Mouse (Mus musculus) fat pad, adult 2 months (tissue): Measurements from ENCODE around the gene Rnf113a2.

Source experiments
- DNase-seq: peaks from one replicate; pipeline ENCODE4 v3.0.0-alpha.2; 2011; ENCODE audit warnings: low read depth, low spot score; ENCODE audit errors: extremely low read depth

Gene Rnf113a2

DNA sequence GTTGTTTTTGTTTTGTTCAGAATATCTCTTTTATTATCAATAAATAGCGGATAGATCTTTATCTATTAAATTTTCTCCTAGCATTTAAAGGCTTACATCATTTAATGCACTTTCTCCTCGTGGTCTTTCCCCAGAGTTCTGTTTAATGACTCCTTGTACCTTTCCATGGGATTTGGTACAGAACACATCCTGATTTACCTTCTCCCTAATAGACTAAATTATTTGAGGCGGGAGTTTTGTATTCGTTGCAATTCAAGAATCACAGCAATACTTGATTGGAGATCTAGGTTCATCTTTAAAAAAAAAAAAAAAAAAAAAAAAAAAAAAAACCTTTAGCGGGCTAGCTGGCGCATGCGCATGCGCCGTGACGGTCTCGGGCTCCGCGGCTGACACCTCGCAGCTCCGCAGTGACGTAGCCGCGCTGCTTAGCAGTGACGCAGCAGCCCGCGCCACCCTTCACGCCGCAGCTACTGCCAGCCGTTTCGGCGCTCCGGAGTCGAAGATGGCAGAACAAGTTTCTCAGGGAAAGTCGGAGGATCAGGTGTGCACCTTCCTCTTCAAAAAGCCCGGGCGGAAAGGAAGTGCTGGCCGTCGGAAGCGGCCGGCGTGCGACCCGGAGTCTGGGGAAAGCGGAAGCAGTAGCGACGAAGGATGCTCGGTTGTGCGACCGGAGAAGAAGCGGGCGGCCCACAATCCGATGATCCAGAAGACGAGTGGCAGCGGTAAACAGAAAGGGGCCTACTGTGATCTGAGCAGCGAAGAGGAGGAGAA is at the start of gene Rnf113a2:
TSS of gene Rnf113a2 (plus strand) at position 363 of the 771 bp plus-strand sequence.
- DNase-seq = no peak

DNA sequence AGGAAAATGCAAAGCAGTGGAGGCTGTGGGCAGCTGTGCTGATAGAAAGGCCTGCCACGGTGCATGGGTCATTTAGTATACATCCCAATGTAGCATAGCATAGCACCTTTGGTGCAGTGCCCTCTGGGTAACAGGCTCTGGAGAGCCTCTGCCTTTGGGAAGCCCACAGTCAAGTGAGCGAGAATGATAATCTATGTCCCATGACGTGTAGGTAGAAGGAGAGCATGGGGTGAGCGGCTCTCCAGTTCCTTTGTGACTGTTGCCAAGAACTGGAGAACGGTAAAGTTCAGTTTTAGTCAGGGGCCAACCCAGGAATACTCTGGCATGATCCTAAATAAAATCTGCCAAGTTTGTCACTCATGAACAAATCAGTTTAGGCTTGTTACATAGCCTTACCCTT is 45.3 kb upstream of the Rnf113a2 start:
- no peak for DNase-seq

DNA sequence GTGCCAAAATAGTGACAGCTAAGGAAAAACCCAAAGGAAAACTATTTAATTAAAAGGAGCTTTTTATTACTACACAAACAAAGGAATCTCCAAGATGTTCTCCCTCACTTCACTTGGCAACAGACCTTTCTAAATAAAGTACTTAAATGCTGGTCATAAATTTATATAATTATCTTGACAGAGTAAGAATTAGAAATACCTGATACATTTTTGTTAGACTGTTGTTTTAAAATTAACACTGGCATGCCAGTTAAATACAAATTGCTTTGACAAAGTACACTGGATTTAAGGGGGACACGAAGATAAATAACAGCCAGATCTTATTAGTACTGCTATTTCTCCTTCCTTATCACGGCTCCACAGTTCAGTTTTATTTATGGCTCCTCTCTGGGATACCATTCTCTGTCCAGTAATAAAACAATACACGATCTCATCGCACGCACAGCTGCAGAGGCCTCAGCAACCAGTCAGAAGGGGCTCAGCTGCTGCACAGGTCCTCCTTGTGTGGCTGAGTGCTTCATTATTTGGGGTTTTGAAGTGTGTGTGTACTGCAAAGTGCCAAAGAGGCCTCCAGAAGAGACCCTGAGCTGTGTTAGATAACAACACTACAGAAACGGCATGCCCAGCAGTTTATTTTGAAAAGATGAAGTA is 43.0 kb upstream of the Rnf113a2 start:
- DNase-seq = no peak

DNA sequence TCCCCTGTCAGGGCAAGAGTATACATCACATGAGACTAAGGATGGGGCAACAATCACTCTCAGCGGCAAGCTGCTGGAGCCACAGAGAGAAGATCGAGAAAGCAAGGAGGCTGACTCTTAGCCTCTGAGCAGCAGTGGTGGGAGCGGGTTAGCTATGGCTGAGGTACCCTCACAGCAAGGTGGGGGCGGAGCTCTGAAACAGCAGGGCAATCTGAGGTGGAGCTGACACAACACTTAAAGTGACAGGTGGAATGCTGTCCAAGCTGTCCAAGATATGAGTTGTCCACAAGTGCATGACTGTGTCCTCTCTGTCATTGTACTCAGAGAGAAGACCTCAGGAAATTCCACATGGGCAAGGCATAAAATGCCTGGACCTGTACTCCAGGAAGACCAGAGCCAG is 34.6 kb upstream of the Rnf113a2 start:
- no peak for DNase-seq

DNA sequence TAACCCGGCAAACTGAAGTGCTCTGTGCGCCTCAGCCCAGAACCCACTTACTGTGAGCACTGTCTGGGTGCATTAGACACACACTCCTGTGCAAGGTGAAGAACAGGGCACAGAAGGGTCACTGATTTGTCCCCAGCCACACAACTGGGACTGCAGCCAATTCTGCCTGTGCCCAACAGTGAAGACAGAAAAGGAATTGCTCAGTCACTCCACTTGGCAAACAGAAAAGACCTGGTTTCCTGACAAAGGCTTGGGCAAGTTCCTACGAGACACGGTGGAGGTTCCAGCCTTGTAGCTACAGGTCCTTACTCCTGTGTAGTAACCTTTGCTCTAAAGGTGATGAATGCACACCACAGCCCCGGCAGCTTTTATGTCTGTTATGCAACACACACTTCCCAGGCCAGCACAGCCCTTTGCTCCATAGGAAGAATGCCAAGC is 32.3 kb upstream of the Rnf113a2 start:
- DNase-seq = peak; percentile 99

DNA sequence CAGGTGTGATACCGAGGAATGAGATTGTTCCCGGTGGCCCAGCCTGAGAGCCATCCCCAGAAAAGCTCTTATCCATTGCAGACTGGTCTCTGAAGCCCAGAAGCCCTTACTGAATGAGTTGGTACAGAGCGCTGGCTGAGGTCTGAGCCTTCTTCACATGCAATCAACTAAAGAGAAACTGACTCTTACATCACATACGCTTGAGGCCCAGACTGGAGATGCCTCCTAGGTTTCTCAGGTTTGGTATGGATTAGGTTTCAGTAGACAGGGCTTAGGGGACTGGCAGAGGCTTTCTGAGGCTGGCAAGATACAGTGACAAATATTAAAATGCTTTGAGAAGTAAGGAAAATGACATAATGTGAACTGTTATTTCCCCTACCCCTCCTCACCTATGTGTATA is 31.6 kb upstream of the Rnf113a2 start:
- DNase-seq = peak; percentile 97

DNA sequence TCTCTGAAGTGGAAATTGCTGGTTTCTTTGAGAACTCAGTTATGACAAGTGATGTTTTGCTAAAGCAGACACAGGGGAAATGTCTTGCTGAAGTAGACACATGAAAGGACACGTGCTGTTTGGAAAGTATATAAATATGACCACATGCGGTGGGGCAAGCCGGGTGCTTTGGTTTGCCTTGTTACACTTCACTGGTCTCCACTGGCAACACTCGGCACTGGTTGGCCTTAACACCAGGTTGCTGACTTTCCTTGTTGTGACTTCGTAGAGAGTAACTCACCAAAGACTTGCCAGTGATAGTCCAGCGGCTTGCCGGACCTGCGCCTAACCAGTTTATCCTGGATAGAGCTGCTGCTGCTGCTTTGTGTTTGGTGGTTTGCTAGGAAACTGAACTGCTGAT is 28.9 kb upstream of the Rnf113a2 start:
- no peak for DNase-seq

DNA sequence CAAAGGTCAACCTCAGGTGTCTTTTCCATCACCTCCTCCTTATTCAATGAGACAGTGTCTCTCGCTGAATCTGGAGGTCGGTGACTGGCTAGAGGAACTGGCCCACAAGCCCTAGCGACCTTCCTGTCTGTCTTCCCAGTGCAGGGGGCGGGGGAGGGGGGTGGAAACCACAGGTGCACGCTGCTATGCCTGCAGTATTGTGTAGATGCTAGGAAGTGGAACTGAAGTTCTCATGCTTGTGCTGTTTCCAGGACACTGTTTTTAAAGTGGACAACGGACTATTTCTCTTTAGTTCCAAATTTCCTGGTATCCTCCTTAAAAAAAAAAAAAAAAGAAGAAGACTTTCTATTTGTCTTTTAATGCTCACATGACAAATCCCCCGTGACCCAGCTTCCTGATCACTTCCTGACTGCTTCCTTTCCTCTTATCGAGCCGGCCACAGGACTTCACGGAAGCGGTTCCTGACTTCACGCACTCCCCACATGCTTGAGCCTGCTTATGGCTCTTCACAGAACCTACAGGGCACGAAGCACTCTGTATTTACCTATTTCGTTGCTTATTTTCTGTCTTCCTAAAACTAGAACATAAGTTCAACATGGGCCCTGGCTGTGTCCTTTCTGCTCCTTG is 28.1 kb upstream of the Rnf113a2 start:
- DNase-seq = no peak

DNA sequence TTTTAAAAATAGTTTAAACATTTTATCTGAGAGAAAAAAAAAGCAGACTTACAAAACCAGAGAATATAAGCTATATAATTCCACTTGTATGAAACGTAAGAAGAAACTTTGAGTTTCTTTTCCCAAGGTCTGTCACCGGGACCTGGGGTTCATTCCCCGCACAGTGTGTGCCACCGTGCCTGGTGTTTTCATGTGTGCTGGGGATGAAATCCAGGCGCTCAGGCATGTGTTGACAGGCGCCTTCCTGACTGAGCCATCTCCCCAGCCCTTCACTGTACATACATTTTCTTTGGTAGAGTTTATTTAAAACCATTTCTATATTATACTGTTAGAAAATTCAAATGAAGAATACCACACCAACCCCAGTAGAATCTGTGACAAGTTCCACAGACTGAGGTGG is 26.7 kb upstream of the Rnf113a2 start:
- DNase-seq = no peak

DNA sequence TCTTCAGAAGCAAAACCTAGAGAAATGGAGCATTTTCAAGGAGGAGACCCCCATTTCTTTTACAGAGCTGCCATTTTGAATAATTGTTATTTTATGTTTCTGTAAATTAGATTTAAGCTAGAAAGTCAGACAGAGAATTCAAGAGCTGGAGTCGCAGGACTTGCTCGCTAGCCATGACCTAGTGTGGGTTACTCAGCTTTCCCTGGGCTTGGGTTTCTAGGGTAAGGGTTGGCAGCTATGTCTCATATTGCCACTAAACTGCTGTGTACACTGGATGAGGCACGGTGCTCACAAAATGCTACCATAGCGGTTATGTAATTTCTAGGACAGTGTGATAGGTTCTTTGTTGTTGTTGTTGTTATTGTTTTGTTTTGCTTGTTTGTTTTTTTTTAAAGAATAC is 24.3 kb upstream of the Rnf113a2 start:
- no peak for DNase-seq

DNA sequence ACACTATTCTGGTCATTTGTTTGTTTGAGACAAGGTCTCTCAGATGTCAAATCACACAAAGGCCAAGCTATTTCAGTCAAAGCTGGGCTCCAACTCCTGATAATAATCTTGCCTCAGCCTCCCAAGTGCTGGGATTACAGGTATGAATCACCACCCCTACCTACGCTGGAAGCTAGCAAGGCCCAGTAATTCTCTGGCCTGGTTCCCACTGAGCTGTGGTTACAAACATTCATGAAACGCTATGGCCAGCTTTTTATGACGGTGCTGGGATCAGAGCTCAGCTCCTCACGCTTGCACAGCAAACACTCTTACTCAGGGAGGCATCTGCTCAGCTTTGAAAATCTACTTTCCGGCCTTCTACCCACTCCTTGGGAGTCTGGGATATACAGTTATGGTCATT is 23.1 kb upstream of the Rnf113a2 start:
- DNase-seq = peak; percentile 94

DNA sequence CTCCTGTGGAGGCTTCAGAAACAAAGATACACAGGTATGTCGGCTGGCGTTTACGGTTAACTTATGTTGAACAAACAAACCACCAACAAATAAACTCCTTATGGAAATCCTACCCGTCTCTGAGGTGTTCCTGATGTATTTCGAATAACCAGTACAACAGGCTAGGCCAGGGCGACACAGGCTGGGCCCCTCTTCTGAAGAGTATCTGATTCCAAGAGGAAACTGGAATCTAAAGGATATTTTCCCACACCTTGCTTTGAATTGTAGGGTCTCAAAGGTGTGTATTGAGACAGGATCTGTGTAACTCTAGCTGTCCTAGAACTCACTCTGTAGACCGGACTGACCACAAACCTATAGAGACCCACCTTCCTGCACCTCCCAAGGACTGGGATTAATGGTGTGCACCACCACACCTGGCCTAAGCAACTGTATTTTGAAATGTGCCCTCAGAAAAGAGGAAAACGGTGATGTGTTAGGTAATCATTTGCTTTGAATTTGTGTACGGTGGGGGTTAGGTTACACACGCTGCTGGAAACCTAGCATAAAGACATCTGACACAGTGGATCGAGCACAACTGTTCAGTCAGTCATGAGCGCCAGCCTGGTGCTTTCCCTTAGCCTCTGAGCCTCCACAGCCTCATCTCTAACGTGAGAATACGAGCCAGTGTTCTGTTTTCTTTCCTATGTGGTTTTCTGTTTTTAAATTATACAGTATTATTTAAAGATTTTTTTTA is 19.9 kb upstream of the Rnf113a2 start:
- DNase-seq = no peak

DNA sequence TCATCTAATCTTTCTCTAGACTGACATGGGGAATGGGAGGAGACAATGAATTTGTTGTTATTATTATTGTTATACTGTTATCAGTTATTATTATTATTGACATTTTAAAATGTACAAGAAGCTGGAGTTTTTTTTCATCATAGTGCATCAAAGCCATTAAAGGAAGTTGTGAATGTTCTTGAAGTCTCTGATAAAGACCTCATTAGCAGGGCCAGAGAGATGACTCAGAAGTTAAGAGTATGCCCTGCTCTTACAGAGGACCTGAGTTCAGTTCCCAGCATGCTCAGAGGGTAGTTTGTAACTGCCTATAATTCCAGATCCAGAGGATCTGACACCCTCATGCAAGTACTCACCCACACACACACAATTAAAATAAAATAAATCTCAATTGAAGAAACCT is 19.3 kb upstream of the Rnf113a2 start:
- no peak for DNase-seq

DNA sequence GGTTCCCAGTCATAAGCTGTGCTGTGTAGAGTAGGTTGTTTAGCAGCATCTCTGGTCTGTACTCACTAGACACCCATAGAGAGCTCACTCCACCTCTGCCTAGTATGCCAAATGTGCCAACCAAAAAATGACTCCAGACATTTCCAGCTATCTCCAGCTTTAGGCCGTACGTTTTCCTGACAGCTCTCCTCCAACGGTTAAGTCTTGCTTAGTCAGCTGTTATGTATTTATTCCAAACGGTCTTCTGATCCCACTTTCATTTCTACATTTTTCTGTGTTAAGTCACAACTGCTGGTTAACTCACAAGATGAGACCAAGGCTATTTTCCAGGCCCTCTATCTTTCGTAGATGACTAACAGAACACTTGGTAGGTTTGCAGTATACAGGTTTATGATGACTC is 18.4 kb upstream of the Rnf113a2 start:
- no peak for DNase-seq

DNA sequence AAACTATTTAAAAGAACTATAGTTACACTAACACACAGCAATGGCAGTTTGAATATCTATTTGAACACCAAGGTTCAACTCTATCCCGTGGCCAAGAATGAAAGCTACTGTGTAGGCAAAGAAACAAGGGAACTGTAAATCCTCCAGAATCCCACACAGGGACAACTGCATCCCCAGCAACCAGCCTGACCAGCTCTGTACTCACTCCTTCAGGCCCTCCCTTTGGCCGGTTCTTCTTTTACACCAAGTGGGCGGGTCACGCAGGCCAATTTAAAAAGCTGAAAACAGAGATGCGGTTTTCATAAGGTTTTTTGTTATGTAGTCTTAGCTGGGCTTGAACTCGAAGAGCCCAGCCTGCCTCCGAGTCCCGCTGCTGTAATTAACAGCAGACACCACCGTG is 17.9 kb upstream of the Rnf113a2 start:
- peak; percentile 88 for DNase-seq

DNA sequence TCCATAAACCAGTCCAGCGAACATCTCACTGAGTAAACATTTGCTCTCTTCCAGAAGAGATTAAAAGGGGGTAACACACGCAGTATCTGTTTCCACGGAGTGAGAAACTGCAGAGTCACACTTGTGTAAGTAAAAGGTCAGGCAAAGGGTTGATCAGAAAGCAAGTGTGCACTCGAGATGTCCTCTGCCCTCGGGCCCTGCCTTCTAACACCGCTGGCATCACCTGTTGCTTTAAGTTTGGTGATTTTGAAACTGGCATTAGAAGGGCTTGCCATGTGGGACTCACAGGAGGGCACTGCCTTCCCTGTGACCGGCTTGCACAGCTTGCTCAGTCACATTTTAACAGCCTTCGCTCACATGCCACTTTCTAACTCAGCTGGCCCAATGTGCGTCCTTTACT is 17.3 kb upstream of the Rnf113a2 start:
- DNase-seq = peak; percentile 84

DNA sequence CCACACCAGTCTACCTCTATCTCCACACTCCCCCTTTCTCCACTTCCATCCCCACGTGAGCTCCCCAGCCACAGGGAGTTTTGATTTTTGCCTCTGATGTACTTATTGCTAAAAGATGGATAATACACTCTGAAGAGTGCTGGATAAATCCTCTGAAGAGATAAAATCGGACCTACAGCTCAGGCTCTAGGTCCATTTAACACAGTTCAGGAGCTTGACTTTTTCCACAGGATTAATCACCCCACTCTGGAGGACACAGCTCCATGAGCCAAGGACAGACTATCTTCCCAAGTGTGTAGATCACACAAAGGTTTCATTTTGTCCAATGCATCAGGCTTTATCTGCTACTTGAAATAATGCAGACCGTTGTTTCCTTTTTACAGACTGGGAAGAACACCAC is 16.9 kb upstream of the Rnf113a2 start:
- no peak for DNase-seq

DNA sequence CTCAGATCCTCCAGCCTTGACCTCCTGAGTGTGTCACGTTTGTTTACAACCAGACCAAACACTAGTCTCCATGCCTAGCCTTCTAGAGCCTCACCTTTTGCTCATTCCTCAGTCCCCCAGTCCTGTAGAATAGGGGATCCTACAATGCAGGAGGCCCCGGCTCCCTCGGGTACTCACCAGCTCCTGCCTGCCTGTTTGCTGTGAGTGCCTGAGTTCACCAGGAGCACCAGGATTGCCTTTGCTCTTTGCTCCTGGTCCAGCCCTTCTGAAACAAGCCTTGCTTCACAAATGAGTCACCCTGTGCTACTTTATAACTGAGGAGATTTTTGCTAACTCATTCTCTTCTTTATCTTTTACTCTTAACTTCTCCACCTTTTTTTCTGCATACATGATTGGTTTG is 16.3 kb upstream of the Rnf113a2 start:
- DNase-seq = no peak

DNA sequence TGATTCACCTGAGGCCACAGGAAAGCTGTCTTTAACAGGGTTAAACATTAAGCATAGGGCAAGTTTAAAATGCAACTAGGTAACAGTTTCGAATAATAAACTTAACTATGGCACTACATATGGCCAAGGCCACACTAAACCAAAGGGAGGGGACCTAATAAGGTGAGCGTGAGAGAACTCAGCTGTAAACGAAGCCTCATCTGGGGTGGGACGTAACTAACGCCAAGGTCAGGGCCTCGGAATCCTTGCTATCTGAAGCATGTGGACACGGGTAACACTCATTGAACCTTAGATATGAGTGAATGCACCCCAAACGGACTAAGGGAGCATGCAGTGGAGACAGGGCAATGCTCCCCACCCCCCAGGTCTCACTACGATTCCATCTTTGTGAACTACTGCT is 14.1 kb upstream of the Rnf113a2 start:
- no peak for DNase-seq

DNA sequence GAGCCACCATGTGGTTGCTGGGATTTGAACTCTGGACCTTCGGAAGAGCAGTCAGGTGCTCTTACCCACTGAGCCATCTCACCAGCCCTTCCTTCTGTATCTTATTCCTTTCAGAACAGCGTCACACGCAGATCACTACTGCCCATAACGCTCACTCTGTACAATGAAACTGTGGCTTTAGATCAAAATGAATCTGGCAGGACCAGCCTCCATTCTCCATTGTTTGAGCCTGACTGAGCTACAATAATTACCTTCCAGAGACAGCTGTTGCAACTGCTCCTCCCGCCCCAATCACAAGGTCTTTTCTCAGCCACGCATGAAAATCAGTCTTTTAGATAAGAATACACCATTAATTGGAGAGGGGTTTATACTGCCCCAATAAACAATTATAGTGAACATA is 12.5 kb upstream of the Rnf113a2 start:
- no peak for DNase-seq

DNA sequence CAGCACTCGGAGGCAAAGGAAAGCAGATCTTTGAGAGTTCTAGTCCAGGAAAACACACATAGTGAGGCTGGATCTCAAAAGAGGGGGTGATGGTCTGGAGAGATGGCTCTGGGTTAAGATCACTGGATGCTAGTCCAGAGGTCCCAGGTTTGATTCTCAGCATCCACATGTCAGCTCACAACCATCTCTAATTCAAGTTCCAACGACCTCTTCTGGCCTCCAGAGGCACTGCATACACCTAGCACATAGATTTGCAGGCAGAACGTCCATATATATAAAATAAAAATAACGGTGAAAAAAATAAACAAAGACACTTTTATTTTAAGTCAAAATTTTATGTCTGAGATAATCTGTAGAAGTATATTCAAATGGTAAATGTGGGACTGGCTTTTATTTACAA is 9.7 kb upstream of the Rnf113a2 start:
- no peak for DNase-seq
